Mouse (Mus musculus) mature B cell (primary cell): ENCODE results near the gene Esrrg.

Experiments
- in situ Hi-C: fragments of 300-500 bp; cut with MboI; formaldehyde crosslinking; loops from 2 replicates; pipeline ENCODE4 v1.14.3; 2019

The Esrrg gene

DNA sequence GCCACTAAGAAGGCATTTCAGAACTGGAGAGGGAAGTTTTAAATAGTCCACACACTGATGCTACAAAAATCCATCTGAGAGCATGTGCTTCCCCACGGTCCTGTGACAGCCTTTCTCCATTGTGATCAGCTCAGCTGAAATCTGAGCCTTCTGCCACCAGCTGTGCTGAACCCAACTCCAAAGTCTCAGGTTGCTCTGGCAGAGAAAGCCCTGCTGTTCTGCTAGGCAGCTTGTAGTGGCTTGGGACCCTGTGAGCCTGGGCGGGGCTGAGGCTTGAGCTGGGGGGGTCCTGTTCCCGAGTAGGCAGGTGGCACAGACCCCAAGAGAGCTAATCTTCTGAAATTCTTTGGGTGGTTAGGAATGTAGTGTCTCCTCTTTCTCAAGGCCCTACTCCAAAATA lies 299.3 kb downstream of the Esrrg start:
- in situ Hi-C loops, result no loop called here

DNA sequence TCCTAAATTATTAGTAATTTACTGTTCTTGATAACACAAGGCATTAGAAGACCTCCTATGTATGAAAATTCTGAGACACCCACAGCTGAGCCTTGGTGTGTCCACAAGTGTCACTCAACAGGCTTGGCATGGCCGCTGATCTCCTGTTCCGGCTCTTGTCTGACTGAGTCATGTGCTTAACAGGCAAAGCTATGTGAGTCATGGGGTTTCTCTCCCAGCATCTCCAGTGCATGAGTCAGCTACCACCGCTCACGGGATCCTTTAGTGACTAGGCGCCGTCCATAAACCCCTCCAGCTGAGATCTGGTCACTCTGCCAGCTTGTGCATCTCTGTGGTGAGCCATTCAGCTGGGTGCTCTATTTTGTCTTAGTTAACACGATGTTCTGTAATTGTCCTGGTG lies 302.1 kb downstream of the Esrrg start:
- in situ Hi-C loops, result no loop called here

DNA sequence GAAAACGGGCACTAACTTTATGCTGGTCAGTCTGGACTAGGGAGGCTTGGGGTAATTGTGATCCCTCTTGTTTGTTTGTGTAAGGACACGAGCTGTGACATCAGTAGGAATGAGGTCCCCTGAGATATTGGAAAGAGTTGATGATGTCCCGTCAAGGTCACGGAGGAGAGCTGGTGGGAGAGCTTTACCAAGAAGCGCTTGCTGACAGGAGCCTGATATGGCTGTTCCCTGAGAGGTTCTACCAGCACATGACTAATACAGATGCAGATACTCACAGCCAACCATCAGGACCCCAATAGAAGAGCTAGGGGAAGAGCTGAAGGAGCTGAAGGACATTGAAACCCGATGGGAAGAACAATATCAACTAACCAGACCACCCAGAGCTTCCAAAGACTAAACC lies 302.6 kb downstream of the Esrrg start:
- in situ Hi-C loops, result no loop called here

DNA sequence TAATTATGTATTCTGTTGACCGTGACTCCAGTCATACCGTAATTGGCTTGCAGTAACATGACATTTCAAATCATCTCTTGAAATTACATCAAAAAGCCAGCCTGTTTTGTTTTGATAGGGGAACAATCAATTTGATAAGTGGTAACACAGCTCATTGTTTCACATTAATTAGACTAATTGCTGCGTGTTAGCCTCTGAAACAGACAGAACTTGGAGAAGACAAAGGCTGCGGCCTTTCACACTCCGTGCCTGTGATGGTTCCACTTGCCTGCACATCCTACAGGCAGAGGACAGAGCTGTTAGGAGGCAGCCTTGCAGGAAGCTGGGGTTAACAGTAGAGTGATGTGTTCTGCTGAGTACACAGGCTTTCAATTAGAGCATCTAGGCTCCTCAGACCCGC lies 309.7 kb downstream of the Esrrg start:
- in situ Hi-C loops, result no loop called here

DNA sequence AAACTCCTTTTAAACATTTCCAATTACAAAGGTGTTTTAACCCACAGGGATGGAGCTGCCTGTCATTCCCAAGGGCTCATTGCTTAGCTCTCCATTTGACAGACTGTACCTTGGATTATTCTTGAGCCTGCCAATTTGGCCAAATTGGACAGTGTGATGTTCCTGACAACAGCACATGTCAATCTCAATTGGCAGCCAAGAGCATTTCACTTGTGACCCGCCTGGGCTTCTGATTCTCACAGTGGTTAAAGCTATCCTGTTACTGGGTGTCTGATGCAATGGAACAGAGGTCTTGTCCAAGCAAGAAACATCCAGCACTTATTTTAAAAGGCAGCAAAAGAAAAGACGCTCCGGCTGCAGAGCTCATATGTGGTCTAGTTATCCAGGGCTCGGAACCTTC lies 310.3 kb downstream of the Esrrg start:
- in situ Hi-C loops, result no loop called here

DNA sequence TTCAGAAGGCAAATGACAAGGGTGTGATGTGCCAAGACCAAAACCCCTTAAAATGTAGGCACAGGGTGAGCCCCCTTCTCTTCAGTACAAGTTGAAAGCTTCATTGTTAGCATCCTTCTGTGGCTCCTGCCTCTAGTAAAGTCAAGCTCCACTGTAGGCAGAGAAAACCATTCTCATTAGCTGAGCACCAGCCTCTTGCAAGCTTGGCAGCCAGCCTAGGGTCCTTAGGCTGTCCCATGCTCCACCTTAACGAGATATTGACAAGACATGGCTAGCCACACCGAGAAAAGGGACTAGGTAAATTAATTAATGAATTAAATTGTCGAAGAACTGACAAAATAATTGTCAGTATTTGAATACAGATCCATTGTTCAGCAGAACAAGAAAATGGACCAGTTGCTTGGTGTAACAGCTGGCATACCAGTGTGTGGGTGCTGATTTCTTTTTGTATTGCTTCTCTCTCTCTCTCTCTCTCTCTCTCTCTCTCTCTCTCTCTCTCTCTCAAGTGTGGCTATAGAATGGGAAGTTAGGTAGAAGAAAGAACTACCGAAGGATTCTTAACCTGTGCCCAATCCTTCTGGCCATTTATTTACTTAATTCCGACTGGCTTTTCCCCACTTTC lies 311.7 kb downstream of the Esrrg start:
- in situ Hi-C loops, result no loop called here

DNA sequence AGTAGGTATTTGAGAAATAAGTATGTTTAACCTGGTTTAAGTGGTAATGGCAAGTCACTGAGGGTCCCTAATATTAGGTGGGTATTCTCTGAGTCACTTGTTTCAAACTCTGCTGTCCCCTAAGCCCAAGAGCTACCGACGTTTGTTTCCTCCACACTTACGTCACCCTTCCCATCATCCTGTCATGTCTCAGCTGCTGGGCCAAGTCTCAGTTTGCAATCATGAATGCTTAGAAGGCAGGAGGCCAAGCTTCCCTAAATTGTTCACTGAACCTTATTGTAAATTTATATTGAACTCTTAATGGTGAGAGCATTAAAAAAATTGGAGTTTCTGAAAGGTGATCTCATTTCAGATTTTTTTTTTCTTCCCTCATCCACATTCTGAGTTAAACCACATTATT lies 322.6 kb downstream of the Esrrg start:
- in situ Hi-C loops, result no loop called here

DNA sequence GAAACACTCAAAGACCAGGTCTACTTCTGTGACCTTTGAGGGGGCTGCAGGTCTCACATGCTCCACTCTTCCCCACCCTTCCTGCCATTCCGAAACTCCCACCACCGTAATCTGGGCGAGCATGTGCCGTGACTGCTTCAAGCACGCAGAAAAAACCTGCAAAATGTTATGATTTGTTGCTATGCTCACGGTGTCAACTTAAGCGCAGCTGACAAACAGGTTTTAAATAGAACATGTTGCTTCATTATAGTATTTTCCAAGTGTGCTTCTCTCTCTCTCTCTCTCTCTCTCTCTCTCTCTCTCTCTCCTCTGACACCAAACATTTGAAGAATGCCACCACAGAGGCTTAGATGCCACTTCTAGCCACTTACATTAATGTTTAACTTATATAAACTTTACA lies 330.1 kb downstream of the Esrrg start:
- in situ Hi-C loops, result no loop called here

DNA sequence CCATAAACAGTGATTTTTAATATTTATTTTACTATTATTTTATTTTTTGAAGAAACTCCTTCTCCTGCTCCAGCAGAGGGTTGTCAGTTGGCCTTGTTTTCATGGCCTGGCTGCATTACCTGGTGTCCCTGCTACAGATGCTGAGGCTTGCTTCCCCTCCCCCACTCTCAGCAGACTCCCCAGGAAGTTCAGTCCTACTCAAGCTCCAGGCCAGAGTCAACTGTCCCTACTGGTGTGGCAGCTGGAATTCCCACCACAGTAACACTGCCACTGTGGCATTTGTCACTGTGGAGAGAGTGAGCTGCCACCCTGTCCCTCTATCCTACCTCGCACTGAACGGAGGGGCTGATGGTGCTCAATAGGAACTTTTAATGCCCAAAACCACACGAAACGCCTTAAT lies 330.5 kb downstream of the Esrrg start:
- in situ Hi-C loops, result no loop called here

DNA sequence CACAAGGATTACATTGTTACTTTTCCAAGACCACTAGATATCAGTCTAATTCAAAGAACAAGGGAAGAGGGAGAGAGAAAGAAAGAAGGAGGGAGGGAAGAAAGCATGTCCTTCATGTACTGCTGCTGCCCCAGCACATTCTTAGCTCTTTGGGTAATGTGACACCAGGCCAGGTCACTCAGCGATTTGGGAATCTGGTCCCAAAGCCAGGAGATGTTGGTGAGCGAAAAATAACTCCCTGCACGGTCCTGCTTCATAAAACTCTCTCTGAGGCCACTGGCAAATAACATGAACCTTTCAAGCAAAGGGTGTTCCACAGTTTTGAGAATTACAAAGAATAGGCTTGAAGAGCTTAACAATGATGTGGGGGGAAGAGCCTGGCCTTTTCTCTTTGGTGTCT lies 342.9 kb downstream of the Esrrg start:
- in situ Hi-C loops, result no loop called here

DNA sequence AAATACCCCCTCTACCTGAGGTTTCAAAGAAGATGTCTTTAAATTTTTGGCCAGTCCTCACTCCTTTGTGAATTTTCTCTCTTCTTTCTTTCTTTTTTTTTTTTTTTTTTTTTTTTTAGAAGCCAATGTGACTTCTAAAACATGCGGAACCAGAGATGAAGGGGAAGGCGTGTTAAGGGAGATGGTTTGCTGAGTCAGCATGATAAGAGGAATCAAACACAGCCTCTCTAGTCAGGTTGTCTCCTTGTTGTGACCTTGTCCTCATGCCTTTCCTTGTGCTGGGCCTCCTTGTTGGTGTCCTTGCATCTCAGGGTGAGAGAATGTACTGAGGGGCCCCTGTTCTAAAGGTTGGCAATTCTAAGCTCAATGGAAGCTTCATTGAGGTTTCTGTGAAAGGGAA lies 348.1 kb downstream of the Esrrg start:
- in situ Hi-C loops, result no loop called here

DNA sequence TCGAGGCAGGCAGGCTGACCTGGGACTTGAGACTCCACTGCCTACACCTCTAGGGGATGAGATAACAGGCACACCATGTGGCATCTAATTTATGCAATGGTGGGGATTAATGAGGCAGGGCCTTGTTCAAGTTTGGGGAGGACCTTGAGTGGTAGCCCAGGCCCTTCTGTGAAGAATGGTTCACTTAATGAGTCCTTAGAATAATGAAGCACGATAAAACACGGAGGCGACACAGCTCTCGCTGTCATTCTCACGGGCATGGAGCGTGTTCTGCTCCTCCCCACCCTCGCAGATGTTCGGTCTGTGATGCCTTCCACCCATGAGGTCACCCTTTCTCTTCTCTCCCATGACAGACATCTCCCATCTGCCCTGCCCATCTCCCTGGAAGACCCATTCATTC lies 350.6 kb downstream of the Esrrg start:
- in situ Hi-C loops, result no loop called here

DNA sequence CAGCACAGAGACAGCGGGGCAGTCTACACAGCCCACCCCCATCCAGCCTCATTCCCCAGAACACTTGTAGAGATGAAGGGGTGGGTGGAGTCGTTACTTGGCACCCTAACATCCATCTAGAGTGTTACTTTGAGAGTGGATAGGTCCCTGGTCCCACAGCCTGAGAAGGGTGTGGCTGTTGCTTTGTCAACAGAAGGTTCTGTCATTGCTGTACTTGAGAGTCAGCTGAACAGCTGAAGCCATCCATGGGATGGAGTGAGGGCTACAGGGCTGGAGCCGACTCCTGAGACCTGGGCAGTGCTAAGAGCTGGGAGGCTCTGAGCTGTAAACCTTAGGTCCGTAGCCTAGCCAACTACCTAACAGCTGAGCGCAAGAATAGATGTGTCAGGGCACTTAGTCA lies 352.9 kb downstream of the Esrrg start:
- in situ Hi-C loops, result no loop called here

DNA sequence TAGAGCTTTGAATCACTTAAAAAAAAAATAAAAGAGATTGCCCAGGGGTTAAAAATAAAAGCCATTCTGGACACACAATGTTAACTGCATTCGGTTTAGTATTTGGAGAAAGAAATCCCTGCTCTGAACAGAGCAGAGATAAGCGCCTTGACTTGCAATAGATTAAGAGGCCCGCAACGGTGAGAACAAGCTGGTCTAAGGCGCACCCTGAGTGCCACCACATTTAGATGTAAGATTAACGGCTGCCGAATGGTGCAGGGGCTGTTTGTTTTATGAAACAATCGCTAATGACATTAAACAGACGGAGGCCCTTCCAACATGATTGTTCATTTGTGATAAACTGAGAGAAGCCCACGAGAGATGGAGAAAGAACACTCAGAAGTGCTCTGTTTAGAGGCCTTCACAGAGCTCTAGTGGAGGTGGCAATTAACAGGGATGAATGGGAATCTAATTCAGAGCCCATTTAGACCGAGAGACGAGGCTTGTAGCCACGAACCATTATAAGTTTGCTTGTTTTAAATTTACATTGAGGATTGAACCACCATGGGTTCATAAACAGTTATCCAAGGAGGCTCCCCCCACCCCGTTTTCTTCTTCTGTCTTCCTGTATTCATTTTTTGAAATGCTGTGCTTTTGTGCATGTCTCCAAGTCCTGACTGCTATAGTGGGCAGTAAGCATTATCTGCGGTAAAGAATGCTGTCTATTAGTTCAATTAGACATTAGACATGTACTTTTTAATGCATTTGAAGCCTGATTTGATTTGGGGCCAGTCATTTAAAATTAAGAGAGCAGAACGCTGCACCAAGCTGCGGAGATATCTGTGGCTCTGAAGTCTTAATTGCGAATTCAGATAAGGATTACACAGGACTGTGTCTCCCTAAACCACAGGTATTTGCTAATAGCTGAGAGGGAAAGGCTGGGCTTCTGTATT lies 356.5 kb downstream of the Esrrg start:
- in situ Hi-C loops, result no loop called here

DNA sequence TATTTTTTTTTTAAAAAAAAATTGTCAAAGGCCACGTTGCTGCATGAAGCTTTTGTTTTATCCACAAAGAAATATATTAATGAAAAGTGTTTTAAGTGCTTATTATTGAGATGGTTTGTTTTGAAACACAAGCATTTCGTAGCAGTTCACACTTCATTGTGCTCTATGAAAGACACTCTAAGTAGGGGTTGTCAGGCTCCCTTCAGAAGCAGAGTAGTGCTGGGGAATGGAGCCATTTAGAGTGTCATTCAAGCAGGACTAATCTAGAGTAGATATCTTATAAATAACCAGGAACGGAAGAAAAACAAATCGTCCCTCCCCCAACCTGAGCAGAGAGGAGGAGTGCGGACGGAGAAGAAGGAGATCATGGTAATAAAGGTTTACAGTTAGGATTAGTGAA lies 357.3 kb downstream of the Esrrg start:
- in situ Hi-C loops, result no loop called here

DNA sequence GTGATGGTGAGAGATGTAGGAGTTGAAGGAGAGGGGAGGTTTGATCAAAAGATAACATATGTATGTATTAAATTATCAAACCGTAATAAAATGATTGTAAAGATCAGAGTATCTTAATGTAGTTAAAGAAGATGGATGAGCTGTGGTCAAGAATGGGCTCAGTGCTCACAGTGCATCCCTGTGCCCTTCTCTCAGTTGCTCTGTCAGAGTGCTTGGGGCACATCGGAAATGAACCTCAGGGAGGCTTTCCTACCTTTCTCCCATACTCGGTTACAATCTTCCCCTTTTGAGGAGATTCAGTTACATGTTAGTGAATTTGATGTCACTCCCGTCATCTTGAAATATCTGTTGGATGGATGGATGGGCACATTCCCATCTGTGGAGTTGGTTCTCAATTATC lies 359.8 kb downstream of the Esrrg start:
- in situ Hi-C loops, result no loop called here

DNA sequence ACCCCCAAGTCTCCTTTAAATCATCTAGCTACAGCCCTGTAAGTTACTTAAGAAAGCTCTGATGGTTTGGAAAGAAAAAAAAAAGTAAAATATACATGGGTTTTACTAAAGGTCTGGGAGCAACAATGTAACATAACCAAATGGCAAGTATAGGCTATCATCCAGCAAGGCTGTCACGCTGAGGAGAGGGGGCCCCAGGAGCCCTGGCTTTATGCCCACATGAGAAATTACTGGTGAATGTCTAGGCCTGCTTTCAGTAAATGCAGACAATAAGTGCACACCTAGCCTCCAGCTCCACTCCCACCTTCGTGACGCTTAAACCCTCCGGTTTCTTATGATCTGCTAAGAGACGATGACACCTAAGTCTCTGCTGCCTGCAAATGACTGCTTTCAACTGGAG lies 360.9 kb downstream of the Esrrg start:
- in situ Hi-C loops, result no loop called here

DNA sequence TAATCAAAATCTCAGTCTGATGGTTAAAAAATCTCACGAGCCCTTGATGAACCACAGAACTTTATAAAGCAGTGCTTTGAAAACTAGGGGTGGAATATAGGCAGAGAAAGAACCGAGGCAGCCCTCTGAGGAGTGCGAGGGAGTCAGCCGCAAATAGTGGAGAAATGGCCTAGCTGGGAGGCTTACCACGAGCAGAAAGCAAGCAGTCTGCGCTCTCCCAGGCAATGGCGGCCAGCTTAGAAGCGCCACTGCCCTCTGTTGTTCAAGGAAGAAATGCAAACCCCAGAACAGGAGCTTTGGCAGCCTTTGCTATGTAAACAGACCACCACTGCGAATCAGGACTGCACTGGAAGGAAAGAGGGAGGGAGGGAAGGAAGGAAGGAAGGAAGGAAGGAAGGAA lies 365.8 kb downstream of the Esrrg start:
- in situ Hi-C loops, result no loop called here

DNA sequence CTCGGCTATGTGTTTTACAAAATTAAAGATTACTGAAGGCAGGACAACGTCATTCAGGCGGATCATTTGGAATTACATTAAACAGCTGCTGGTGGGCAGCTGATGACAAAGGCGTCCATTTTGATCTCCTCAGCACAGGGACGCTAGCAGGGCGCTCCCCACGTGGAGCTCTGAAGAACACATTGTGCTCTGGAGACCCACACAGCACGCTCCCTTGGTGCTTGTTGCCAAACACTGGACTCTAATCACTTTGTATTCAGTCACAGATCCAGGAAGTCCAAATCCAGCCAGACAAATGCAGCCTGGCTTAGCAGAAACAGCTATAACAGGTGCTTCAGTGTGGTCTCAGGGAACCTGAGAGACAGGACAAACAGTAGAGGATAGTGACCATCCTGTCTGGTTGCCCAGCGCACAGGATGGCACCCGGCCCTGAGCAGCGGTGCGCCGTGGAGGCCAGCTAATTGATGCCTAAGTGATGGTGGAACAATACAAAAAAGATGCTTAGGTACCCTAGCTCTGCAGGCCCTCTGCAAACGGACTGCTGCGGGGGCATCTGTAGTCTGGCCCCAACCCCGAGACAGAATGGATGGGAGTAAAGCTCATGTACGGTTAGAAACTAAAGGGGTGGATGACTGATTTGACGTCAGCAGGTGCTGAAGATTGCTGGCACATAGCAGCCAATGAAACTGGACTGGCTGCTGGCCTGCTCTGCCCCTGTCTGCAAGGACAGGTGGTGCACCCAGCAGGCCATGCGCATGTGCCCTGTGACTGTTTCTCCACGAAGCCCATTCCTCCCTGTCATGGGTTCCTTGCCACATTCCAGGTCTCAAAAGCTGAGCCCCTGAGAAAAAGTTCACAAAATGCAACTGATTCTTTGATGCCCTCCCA lies 367.1 kb downstream of the Esrrg start:
- in situ Hi-C loops, result no loop called here

DNA sequence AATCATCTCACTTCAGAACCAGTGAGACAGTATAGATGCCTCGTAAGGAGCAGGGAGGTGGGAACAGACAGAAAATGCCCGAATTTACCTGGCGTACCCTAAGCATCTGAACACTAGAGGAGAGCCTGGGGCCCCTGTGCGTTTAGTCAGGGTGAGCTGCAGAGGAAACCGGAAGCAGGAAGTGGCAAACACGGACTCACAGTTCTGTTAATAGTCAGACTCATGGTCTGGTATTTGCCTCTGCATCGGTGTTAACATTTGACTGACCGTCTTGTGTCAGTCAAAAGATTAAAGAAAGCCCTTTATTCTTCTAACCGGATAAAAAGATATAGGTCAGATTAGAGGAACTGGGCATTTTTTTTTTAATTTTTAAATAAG lies 367.8 kb downstream of the Esrrg start:
- in situ Hi-C loops, result no loop called here

DNA sequence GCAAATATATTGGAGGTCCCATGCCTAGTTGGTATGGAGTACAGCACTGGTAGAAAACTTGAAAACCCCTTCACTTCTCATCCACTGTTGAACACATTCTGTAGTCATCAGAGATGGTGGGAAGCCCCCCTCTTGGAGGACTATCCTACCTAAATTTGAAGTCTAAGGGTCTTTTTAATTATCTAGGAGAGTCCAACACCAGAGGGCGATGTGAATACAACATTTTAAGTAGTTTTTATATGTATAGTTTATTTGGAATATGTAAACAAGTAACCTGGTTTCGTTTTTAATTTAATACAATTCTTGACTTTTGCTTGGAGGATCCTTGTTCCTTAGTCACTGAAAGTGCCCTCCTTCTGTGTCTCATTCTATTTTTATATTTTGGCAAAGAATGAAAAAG lies 372.4 kb downstream of the Esrrg start:
- in situ Hi-C loops, result no loop called here

DNA sequence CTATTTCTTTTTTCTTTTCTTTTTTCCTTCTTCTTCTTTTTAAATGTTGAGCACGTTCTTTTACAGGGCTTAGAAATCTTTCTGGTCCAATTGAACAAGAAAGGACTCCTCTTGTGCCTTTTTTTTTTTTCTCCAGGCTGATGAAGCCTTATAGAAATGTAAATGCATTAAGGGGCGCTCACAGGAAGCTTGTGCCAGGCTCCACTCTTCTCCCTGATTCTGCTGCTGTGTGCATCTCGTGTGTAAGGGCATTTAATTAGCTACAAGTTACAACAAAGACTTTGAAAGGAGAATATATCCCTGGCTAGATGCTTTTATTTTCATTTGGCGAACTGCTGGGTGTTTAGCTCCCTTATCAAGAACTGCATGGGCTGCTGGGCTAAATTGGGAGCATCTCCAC lies 374.6 kb downstream of the Esrrg start:
- in situ Hi-C loops, result no loop called here

DNA sequence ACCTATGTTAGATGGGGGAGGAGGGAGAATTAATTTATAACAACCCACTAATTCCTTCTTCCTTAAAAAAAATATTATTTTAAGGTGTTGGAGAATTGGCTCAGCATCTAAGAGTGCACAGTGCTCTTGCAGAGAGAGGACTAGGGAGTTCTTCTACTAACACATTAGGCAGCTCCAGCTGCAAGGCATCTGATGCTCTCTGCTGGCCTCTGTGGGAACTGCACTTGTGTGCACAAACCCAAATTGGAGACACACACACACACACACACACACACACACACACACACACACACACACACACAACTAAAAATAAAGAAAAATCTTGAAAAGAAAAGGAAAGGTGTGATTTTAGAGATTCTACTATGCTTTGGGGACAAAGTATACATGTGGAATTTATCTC lies 381.6 kb downstream of the Esrrg start:
- in situ Hi-C loops, result no loop called here
